Mouse (Mus musculus) neural tube, embryonic 10.5 days (tissue): Measurements from ENCODE around the gene Zfp777.

Source experiments
- DNase-seq: peaks from one replicate; pipeline ENCODE4 v3.0.0-alpha.2; 2017; ENCODE audit warnings: low spot score; ENCODE audit errors: extremely low spot score

The Zfp777 gene

GRCm38 (mm10) chr6:48048426-48049272 is at the start of gene Zfp777:
TSS of gene Zfp777 (minus strand) at chr6:48048911.
- peak; percentile 86 for DNase-seq

- no peak for DNase-seq
Measured at GRCm38 (mm10) chr6:48086957-48087715, 38.4 kb upstream of the Zfp777 start.

- DNase-seq: peak; percentile 92
Measured at GRCm38 (mm10) chr6:48086471-48086878, 37.8 kb upstream of the Zfp777 start, which contains the start of gene Zfp746. TSS of gene Zfp746 (minus strand) at chr6:48086593.

- DNase-seq: peak; percentile 69
Measured at GRCm38 (mm10) chr6:48085521-48086404, 37.1 kb upstream of the Zfp777 start.

GRCm38 (mm10) chr6:48083733-48084191 is 35.1 kb upstream of the Zfp777 start:
- no peak for DNase-seq

GRCm38 (mm10) chr6:48081952-48082351 is 33.2 kb upstream of the Zfp777 start:
- no peak for DNase-seq

GRCm38 (mm10) chr6:48081021-48081420 is 32.3 kb upstream of the Zfp777 start:
- DNase-seq: no peak

- DNase-seq: no peak
Measured at GRCm38 (mm10) chr6:48073316-48073715, 24.6 kb upstream of the Zfp777 start.

GRCm38 (mm10) chr6:48067492-48067891 is 18.8 kb upstream of the Zfp777 start:
- no peak for DNase-seq

- DNase-seq: no peak
Measured at GRCm38 (mm10) chr6:48065587-48066075, 16.9 kb upstream of the Zfp777 start.

- DNase-seq: no peak
Measured at GRCm38 (mm10) chr6:48064451-48064850, 15.7 kb upstream of the Zfp777 start.

- no peak for DNase-seq
Measured at GRCm38 (mm10) chr6:48063940-48064339, 15.2 kb upstream of the Zfp777 start.

GRCm38 (mm10) chr6:48060895-48061294 is 12.2 kb upstream of the Zfp777 start:
- no peak for DNase-seq

GRCm38 (mm10) chr6:48060421-48060820 is 11.7 kb upstream of the Zfp777 start:
- DNase-seq: no peak

GRCm38 (mm10) chr6:48052136-48052535 is 3.4 kb upstream of the Zfp777 start:
- no peak for DNase-seq

- no peak for DNase-seq
Measured at GRCm38 (mm10) chr6:48051666-48052065, 3.0 kb upstream of the Zfp777 start.

- DNase-seq: no peak
Measured at GRCm38 (mm10) chr6:48049273-48050065, 758 bp upstream of the Zfp777 start.

- DNase-seq: peak; percentile 70
Measured at GRCm38 (mm10) chr6:48047450-48048351, 1.0 kb downstream of the Zfp777 start.

GRCm38 (mm10) chr6:48047114-48047449 is 1.6 kb downstream of the Zfp777 start:
- no peak for DNase-seq
